Mouse (Mus musculus): Measurements from ENCODE around the gene Galns.
"Not testable (repeated sequence)": the region's sequence is repeated elsewhere in the genome, so short reads cannot be mapped to it uniquely, and the experiment has no call there.

Gene Galns

GRCm38 (mm10) chr8:122586749-122587148, 24.5 kb downstream of the Galns start:
- no peak for DNase-seq

DNA sequence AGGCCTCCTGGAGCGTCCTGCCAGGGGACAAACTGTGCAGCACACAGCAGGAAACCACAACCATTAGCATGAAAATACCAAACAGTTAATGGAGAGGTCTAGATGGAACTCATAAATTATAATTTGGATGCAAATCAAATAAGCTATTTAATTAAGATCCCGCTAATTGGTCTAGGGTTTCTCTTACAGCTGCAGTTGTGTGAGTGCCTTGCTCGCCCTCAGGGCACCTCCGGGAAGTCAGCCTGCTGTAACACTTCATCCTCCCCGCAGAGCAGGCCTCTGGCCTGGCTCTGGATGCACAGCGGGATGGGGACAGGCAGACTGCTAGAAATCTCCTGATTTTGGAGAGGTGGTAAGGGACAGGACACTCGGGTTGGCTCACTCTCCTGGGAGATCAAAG, 25.1 kb downstream of the Galns start:
- DNase-seq: no peak

DNA sequence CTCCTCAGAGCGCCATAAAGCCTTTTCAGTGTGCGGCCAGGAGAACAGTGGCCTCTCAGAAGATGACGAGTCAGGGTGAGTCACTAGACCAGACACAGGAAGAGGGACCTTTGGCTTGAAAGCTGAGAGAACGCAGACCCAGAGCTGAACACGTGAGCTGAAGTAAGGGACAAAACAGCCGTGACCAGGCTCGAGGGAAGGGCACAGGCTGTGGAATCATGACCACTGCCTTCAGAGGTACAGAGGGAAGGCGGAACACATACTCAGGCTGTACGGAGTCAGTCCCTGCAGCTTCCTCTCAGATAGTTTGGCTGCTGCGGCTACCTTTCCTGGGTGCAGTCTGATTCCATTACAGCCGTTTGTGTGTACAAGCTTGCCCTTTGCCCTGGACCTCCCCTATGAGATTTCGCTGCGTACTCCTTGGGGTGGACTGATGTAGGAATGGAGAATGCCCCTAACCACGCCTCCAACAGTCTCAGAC, 25.8 kb downstream of the Galns start:
- no peak for DNase-seq

DNA sequence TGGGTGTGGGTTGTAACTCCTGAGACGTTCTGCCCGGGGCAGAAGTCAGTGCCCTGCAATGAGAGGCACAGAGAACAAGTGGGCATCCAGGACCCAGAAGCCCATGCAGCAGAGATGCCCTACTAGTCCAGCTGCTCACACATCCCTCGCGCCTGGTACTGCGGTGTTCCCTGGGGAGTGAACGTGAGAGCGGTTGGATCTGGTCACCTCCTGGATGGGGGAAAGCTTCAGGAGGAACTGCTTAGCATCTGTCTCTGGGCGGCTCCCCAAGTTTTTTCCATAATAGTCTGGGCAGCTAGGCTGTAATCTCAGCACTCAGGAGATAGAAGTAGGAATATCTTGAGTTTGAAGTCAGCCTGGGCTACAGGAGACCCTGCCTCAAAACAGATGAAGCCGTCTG, 26.3 kb downstream of the Galns start:
- no peak for DNase-seq

GRCm38 (mm10) chr8:122580926-122581325, 30.3 kb downstream of the Galns start:
- DNase-seq: no peak

- DNase-seq: no peak
Observed at GRCm38 (mm10) chr8:122579196-122579595, 32.1 kb downstream of the Galns start.

GRCm38 (mm10) chr8:122577116-122577515, 34.1 kb downstream of the Galns start:
- no peak for DNase-seq

DNA sequence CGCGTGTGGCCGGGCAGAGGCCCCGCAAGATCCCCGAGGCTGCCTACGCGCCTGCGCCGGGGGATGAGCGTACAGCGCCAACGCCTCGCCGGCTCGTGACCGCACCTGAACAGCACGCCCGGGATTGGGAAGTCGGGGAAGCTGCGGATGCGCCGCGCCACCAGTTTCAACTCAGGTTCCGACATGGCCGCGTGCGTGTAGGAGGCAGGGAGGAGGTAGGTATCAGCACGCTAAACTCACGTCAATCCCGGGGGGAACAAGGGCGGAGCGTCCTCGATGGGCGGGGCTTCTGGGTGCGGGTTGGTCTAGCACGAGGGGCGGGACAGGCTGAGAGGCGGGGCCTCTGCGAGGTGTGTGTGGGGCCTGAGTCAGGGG, 34.6 kb downstream of the Galns start, which contains the start of gene Aprt:
Gene Aprt (minus strand): TSS at position 262 of the 375 bp plus-strand sequence.
- peak; percentile 96 for DNase-seq

DNA sequence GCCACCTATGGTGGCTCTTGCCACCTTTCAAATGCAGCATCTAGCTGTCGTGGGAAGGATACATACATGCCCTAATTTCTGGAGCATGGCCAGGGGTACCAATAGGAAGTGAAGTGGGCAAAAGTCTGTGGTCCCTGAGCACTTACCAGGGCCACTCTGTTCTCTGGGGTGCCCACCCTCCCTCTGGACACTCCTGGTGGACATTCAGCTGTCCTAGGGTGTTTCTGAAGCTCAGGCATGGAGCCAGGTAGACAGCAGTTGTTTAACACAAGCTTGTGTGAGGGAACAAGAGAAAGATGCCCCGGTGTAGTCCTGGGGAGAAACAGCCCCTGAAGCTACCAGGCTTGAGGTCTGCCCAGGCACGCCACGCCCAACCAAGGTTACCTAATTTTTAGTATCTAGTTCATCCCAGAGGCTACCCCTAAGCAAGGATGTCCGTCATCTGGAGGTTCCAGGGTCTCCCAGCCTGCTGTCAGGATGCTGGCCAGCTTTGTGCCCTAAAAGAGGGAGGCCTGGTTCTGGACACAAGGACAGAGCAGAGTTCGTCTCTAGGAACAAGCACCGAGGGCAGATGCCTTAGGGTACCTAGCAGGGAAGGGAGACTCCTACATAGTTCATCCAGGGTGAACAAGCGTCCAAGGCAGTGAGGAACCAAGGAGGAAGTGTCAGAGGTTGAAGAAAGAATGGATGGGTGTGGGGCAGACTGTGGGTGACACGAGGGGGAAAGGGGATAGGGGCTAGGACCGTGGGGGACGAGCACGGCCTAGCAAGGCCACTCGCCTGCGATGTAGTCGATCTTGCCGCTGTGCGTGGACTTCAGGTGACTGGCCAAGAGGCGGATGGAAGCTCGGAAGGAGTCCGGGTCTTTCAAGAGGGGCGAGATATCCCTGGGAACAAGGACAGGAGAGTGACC, 35.3 kb downstream of the Galns start:
- peak; percentile 65 for DNase-seq

DNA sequence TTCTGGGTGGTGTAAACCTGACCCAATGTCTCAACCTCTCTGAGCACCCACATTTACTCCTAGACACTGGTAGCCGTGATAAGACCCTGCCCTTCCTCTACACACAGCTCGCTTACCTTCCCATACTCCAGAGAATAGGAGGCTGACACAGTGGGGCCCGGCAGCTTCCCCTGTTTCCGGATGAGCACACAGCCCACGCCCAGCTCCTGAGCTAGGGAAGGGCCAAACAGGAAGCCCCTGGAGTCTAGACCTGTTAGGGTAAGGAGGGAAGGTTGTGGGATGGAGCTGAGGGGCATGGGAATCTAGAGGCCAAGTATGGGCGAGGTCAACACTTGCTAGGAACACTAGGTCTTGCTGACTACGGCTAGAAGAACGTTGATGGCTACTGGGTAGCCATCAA, 36.0 kb downstream of the Galns start:
- no peak for DNase-seq

DNA sequence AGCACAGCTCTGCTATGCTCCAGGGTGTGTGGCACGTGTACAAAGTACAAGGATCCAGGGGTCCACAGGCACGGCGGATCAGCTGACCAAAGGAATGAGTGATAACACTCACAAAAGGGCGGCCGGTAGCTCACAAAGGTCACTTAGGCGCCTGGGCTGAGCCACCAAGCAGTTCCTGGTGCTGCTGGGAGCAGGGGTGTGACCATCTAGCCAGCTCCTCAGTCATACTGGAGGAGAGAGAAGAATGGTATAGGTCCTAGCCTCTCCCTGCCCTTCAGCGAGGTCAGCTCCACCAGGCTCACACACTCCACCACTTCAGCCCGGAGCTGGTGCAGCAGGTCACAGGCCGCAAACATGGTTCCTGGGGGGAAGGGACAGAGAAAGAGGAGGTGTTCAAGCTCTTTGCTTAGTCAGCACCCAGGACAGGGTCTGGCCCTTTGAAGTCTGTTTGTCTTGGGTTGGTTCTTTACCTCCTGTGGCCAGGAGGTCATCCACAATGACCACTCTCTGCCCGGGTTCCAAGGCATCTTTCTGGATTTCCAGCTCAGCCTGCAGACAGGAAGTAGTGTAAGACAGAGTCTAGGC, 36.5 kb downstream of the Galns start:
- DNase-seq: no peak

DNA sequence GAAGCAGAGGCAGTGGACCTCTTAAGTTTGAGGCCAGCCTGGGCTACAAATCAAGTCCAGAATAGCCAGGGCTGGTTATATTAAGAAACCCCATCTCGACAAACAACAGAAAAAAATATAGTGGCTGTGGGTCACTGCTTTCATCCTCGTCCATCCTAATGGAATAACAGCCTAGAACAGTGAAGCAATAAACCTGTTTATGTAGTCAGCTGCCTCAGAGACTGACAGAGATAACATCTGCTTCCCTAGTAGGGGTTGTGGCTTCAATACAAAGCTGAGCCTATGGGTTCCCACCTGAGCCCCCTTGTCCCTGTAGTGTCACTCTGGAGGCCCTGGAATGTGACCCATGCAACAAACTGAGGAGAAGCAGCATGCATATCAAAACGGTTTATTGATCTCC, 37.0 kb downstream of the Galns start:
- no peak for DNase-seq

GRCm38 (mm10) chr8:122573577-122573976, 37.7 kb downstream of the Galns start:
- no peak for DNase-seq

DNA sequence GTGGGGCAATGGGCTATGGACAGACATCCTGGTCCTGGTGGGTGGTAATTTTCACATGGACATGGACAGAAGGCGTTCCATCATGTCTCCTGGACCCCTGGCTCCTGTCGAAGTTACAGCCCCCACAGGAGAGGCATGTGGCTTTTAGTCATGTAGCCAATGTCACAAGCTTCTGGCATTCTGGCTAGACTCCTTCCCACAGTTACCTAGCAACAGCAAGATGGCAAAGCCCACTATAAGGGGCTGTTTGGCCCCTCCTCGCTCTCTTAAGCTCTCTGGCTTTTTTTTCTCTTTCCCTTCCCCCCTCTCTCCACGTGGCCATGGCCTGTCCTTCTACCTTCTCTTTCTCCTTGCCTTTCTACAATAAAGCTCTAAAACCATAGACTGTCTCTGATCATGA, 38.1 kb downstream of the Galns start:
- not testable (repeated sequence) for DNase-seq

GRCm38 (mm10) chr8:122572751-122573150, 38.5 kb downstream of the Galns start:
- no peak for DNase-seq

DNA sequence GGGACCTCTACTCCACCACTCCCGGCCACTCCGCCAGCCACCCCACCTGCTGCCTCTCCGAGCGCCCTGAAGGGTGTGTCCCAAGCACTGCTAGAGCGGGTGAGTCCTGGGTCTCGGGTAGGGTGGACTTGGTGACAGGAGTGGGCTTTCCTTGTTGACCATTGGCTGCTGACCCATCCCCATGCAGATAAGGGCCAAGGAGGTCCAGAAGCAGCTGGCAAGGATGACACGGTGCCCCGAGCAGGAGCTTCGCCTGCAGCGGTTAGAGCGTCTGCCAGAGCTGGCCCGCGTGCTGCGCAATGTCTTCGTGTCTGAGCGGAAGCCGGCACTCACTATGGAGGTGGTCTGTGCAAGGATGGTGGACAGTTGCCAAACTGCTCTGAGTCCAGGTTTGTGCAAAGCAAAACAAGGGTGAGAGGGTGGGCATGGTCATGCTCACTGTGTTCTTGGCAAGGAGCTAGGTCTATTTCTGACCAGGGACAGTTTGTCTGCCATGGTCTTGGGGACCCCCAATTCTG, 39.5 kb downstream of the Galns start:
- DNase-seq: peak; percentile 57

DNA sequence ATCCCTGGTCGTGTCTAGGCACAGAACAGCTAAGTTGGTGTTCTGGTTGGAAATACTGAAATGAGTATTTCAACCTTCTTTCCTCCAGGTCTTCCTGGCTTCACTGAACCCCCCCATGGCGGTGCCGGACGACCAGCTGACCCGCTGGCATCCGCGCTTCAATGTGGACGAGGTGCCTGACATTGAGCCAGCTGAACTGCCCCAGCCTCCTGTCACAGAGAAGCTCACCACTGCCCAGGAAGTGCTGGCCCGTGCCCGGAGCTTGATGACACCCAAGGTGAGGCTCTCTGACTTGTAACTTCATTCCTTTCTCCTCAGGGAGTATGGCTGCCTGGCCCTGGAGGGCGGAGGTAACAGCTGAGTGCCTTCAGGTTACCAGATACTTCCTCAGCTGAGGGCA, 40.1 kb downstream of the Galns start:
- DNase-seq: peak; percentile 84

DNA sequence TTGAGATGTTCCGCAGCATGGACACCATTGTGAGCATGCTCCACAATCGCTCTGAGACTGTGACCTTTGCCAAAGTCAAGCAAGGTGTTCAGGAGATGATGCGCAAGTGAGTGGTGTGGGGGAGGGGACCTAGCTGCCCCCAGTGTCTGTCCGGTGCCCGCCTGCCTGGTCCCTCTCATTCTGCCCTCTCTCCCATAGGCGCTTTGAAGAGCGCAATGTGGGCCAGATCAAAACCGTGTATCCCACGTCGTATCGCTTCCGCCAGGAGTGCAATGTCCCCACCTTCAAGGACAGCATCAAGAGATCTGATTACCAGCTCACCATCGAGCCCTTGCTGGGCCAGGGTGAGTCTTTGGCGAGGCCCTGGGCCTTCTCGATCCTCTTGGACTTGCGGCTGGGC, 41.3 kb downstream of the Galns start:
- peak; percentile 59 for DNase-seq

DNA sequence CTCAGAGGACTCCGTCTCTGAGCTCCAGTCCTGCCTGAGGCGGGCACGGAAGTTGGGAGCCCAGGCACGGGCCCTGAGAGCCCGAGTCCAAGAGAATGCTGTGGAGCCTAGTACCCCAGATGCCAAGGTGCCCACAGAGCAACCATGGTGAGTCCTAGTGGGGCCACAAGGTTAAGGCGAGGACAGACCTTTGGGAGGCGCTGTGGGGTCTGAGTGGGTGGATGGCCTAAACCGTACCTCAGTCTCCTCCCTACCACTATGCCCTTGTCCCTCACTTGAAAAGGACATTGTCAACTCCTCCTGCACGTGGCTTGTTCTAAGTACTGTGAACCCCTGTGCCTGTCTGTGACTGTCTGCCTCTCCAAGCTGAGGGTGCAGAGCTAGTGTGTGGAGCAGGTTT, 41.9 kb downstream of the Galns start:
- DNase-seq: no peak

DNA sequence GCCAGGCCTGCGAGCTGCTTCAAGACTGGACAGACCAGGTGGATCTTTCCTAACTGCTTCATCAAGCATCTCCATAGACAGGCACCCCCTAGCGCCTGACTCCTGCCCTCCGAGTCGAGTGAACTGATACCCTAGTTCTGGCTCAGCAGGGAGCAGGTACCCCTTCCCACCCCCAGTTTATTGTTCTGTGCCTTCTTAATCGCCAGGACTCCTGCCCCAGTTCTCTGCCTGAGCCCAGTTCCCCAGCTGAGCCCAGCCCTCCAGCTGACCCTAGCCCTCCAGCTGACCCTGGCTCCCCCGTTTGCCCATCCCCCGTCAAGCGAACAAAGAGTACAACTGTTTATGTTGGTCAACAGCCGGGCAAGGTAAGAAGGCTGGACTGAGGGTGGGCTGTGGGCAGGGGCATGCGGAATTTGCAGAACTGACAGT, 42.4 kb downstream of the Galns start:
- DNase-seq: peak; percentile 68

GRCm38 (mm10) chr8:122568109-122568504, 43.2 kb downstream of the Galns start:
- DNase-seq: no peak

- DNase-seq: peak; percentile 96
Observed at GRCm38 (mm10) chr8:122567361-122568108, 43.7 kb downstream of the Galns start, which contains the start of gene Cdt1. Cdt1 (plus strand) TSS chr8:122568015.

DNA sequence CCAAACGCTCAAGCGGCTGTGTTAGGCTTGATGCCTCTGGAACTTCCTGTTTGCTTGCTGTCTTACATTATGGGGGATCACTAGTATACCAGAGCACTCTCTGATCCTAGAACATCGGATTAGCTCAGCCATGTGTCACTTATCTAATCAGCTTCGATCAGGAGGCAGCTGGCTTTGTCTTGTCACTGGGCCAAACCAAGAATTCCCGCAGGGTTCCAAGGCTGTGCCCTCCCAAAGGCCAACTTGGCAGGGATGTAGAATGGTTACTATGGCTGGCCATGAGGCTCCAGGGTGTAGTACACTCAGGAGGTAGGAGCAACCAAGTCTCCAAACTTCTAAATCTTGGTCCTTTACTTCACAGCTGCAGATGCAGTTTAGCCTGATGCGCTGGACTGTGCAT, 44.5 kb downstream of the Galns start:
- peak; percentile 66 for DNase-seq

Measured in cerebellum, adult 11-12 months (tissue).